Comparison of ENCODE assay signal across 31 mouse cellular contexts in genomic region chr12:110813132-110813531, GRCm38 (mm10). TPM values are rescaled to one million over a fixed set of nuclear protein-coding genes. Genes with fewer than 3 reads are reported as not detected.
DNase-seq lines count a peak whose midpoint lies in the region; ATAC-seq and TF ChIP-seq lines count a peak whose summit lies in the region.
"Had no signal": no experiment of that assay in that cellular context is flagged by ENCODE, and none has a peak within 500 bp of the region (broad histone marks: within the 10 kb centered on the region; RNA-seq: fewer than 3 reads in every experiment).

No protein-coding gene starts in this region.

- no peaks in the 10 kb centered on the region for H3K9me3 ChIP-seq in liver, postnatal 0 days (ENCODE audit: low read length)
- H3K9me3 ChIP-seq: forebrain, embryonic 10.5 days; forebrain, embryonic 15.5 days; heart, embryonic 12.5 days; kidney, embryonic 15.5 days; limb, embryonic 13.5 days; midbrain, embryonic 10.5 days; neural tube, embryonic 13.5 days had no signal

- no peak overlapping the region for H3K27ac ChIP-seq in liver, postnatal 0 days (ENCODE audit: low read depth)
- H3K27ac ChIP-seq: embryonic facial prominence, embryonic 13.5 days; forebrain, embryonic 10.5 days; forebrain, embryonic 15.5 days; gastrocnemius, adult 2 months; heart, adult 2 months; hindbrain, embryonic 14.5 days; kidney, embryonic 15.5 days; limb, embryonic 13.5 days; midbrain, embryonic 10.5 days; neural tube, embryonic 13.5 days had no signal

- no peak overlapping the region for H3K4me3 ChIP-seq in liver, postnatal 0 days (ENCODE audit: low read depth, low read length)
- H3K4me3 ChIP-seq: embryonic facial prominence, embryonic 13.5 days; forebrain, embryonic 10.5 days; forebrain, embryonic 15.5 days; gastrocnemius, adult 2 months; heart, adult 2 months; heart, embryonic 12.5 days; kidney, embryonic 15.5 days; limb, embryonic 13.5 days; midbrain, embryonic 10.5 days; neural tube, embryonic 13.5 days had no signal

- H3K4me2 ChIP-seq in liver, postnatal 0 days (ENCODE audit: low read depth, low read length), result no peak overlapping the region
- H3K4me2 ChIP-seq: embryonic facial prominence, embryonic 13.5 days; forebrain, embryonic 15.5 days; heart, embryonic 12.5 days; hindbrain, embryonic 14.5 days; kidney, embryonic 15.5 days; limb, embryonic 13.5 days; liver, embryonic 11.5 days; neural tube, embryonic 13.5 days had no signal

- TF ChIP-seq CTCF in liver, postnatal 0 days (IDR thresholded peaks at IDR 0.05; ENCODE audit: low read depth), result no peak

- no peaks in the 10 kb centered on the region for H3K4me1 ChIP-seq in liver, postnatal 0 days (ENCODE audit: insufficient read depth)
- H3K4me1 ChIP-seq: forebrain, embryonic 15.5 days; limb, embryonic 13.5 days had no signal

- no peak for TF ChIP-seq EP300 in liver, postnatal 0 days (IDR thresholded peaks at IDR 0.05; ENCODE audit: low read depth)

- peak; percentile 48 to 50 for DNase-seq in B cell, adult 2 months
- peak; percentile 83 for DNase-seq in splenic B cell, adult 2 months (ENCODE audit: low read depth, low spot score)
- no peak for DNase-seq in liver, postnatal 0 days
- DNase-seq in urinary bladder, postnatal 25 days (ENCODE audit: low spot score), result no peak
- DNase-seq in cerebellum, postnatal 36 days, result no peak
- DNase-seq: adrenal gland, postnatal 10 days; cerebellum, adult 8-10 months; gastrocnemius, adult 2 months; gastrocnemius, postnatal 36 days; heart, adult 2 months; heart, postnatal 4 days; kidney, adult 18-20 months; lung, postnatal 4 days; retina, postnatal 1 day; right cerebral cortex, postnatal 25 days; thymus, postnatal 25 days had no signal

- H3K36me3 ChIP-seq in splenic B cell, adult 2 months (ENCODE audit: control insufficient read depth, insufficient read depth, low read length, poor library complexity, severe bottlenecking), result no peaks in the 10 kb centered on the region
- no peaks in the 10 kb centered on the region for H3K36me3 ChIP-seq in liver, postnatal 0 days (replicated peaks; ENCODE audit: insufficient read depth, low read length)
- H3K36me3 ChIP-seq: heart, embryonic 12.5 days; kidney, embryonic 15.5 days had no signal

- H3K9ac ChIP-seq in liver, postnatal 0 days (replicated peaks), result no peak overlapping the region
- H3K9ac ChIP-seq: embryonic facial prominence, embryonic 13.5 days; forebrain, embryonic 15.5 days; heart, embryonic 12.5 days; hindbrain, embryonic 14.5 days; kidney, embryonic 15.5 days; limb, embryonic 13.5 days; neural tube, embryonic 13.5 days had no signal

- WGBS in liver, postnatal 0 days (ENCODE audit: insufficient replicate concordance), result 61% methylated on average over 9 of the region's 9 CpGs

- peak; percentile 48 to 56; a peak in 2 of 4 replicates for ATAC-seq in hematopoietic stem cell, adult 5-6 weeks (replicated peaks in 1 of 2; ENCODE audit: insufficient read depth in 1 of 2, low FRiP score in 2 of 2, low TSS enrichment in 1 of 2, low read depth in 1 of 2, poor library complexity in 2 of 2, severe bottlenecking in 2 of 2)
- ATAC-seq in monocyte, adult 5-6 weeks (replicated peaks; ENCODE audit: insufficient number of reproducible peaks, low FRiP score, low TSS enrichment, poor library complexity, severe bottlenecking), result peak; percentile 81
- no peak for ATAC-seq in liver, postnatal 0 days
- ATAC-seq: forebrain, embryonic 15.5 days; inflammation-experienced regulatory T-cells, adult 6 months; midbrain, embryonic 16.5 days; Patski had no signal

- no peaks in the 10 kb centered on the region for H3K27me3 ChIP-seq in splenic B cell, adult 2 months (ENCODE audit: control insufficient read depth, insufficient read depth, low read length, poor library complexity, severe bottlenecking)
- no peaks in the 10 kb centered on the region for H3K27me3 ChIP-seq in liver, postnatal 0 days (ENCODE audit: insufficient read depth, low read length)
- H3K27me3 ChIP-seq: embryonic facial prominence, embryonic 13.5 days; forebrain, embryonic 15.5 days; heart, embryonic 12.5 days; kidney, embryonic 15.5 days; limb, embryonic 13.5 days; neural tube, embryonic 13.5 days; Patski had no signal

RNA-seq across cellular contexts. Expression of gene Mok, which starts 27.6 kb away (rescaled TPM):
- 0.25 and 0.31 TPM in 2 replicates for total RNA-seq in hematopoietic stem cell, adult 5-6 weeks (2017)
- 0.10 to 0.32 TPM in 2 of 3 replicates, not detected in the other for total RNA-seq in monocyte, adult 5-6 weeks (2017)
- polyA plus RNA-seq in liver, postnatal 0 days (2015; fragmentation: Nextera tagmentation; extraction: Ambion mirVana), result 0.13 and 0.29 TPM in 2 replicates

RNA-seq across cellular contexts. Expression of gene Zfp839, which starts 36.9 kb away (rescaled TPM):
- 8.2 and 10.3 TPM in 2 replicates for total RNA-seq in hematopoietic stem cell, adult 5-6 weeks (2017)
- total RNA-seq in monocyte, adult 5-6 weeks (2017), result 6.5 to 11.1 TPM (median 9.0 TPM) in 3 replicates
- 1.1 and 1.8 TPM in 2 replicates for polyA plus RNA-seq in liver, postnatal 0 days (2015; fragmentation: Nextera tagmentation; extraction: Ambion mirVana)

Comparison
In these comparisons a context has a peak if more than half of its experiments do, and no peak if none do; other contexts are left out.
1. DNase-seq: peak in B cell, adult 2 months (2 of 2) and splenic B cell, adult 2 months (single experiment); none in liver, postnatal 0 days (single experiment), urinary bladder, postnatal 25 days (single experiment) and cerebellum, postnatal 36 days (0 of 2).